Mouse (Mus musculus): Measurements from ENCODE around the gene Psma7.
A peak's percentile ranks its signal among the peaks of the same experiment; 100 is the strongest.

Gene Psma7

GRCm38 (mm10) chr2:180042256-180042857 lies at the start of gene Psma7, which contains the start of gene Ss18l1:
Gene Psma7, minus strand, starts transcription at chr2:180042433.
Gene Ss18l1, plus strand, starts transcription at chr2:180042509.
- DNase-seq (ENCODE audit: low spot score) = peak; percentile 82

GRCm38 (mm10) chr2:180090285-180090684 lies 48.1 kb upstream of the Psma7 start:
- DNase-seq (ENCODE audit: low spot score) = no peak

DNA sequence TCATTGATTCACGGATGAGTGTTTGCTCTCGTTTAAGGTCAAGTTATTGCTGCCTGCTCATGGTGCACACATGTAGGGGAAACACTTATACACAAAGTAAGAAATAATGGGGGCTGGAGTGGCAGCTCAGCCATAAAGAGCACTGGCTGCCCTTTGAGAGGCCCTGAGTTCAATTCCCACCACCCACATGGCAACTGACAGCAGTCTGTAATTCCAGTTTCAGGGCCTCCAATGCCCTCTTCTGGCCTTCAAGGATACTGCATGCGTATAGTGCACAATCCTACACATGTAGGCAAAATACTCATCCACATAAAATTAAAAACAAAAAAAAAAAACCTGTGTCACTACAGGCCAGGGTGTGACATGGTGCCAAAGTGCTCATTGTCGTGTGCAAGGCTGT lies 45.2 kb upstream of the Psma7 start:
- DNase-seq (ENCODE audit: low spot score) = no peak

- no peak for DNase-seq (ENCODE audit: low spot score)
Measured at GRCm38 (mm10) chr2:180086637-180087027, 44.4 kb upstream of the Psma7 start.

GRCm38 (mm10) chr2:180085926-180086636 lies 43.8 kb upstream of the Psma7 start:
- DNase-seq (ENCODE audit: low spot score) = no peak

- DNase-seq (ENCODE audit: low spot score) = no peak
Measured at GRCm38 (mm10) chr2:180084565-180084964, 42.3 kb upstream of the Psma7 start.

- no peak for DNase-seq (ENCODE audit: low spot score)
Measured at GRCm38 (mm10) chr2:180083063-180083462, 40.8 kb upstream of the Psma7 start.

- no peak for DNase-seq (ENCODE audit: low spot score)
Measured at GRCm38 (mm10) chr2:180080680-180081079, 38.4 kb upstream of the Psma7 start.

DNA sequence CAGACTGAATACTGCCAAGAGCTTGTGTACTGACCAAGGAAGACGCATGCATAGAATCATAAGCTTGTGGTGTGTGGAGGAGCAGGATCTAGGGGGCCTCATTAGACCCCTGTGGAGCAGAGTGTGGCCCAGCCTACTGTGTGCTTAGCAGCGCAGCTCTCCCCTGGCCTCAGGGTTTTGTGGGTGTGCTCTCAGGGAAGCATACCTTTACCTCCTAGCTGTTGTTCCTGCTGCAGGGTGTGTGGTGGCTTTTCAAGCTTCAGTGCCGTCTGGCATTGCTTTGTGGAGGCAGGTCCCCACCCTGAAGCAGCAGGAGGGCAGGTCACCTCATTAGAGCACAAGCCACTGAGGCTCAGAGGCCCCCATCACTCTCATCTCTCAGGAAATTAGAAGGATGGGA lies 35.4 kb upstream of the Psma7 start:
- DNase-seq (ENCODE audit: low spot score) = no peak

GRCm38 (mm10) chr2:180072886-180073285 lies 30.7 kb upstream of the Psma7 start:
- no peak for DNase-seq (ENCODE audit: low spot score)

DNA sequence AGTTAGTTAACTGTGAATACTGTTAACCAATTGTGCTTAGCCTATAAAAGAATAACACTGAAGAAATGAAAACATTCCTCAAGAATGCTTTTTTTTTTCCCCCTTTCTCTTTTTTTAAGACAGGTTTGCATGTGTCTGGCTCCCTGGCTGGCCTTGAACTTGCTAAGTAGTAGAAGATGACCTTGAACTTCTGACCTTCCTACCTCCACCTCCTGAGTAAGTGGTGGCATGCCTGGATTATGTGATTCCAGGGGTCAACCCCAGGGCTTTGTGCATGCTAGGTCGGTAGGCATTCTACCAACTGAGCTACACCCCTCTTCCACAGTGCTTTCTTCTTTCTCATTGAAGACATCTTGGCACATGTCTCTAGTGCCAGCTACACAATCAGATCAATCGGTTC lies 29.4 kb upstream of the Psma7 start:
- no peak for DNase-seq (ENCODE audit: low spot score)

DNA sequence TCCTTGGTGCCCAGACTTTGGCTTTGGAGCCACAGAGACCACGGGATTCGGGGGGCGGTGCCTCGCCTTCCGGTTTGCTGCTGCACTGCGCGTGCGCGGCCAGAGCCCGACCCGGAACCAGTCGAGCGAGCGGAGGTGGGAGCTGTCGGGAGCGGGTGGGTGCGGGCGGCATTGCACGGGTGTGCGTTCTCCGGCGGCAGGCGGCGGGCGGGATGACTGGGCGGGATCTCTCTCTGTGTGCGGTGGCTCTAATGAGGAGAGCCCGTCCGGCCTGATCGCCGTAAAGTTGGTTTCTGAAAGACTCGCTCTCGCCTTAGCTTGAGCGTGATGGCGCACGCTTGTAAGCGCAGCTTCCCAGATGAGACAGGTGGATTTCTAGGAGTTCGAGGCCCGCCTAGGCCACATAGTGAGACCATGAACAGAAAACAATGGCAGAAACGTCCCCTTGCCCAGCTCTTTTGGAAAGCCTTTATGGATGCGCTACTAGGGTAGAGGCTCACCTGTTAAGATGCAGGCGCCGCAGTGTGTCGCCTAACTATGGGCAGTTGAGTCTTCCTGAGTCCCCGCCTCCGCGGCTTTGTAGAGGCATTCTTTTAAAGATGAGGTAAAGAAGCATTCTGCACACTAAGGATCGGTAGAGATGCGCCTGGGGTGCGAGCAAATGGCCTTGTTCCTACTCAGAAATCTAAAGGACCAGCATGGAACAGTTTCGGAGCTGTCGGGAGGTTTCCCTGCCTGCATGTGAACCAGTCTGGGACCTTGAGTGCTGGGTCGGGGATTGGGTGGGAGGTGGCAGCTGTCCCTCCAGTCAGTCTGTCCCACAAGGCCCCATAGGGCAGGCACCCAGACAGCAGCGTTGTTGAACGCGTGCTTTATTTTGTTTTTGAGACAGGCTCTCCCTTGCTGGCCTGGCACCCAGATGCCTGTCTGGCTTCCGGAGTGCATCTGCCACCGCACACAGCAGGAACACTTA lies 28.5 kb upstream of the Psma7 start, which contains the start of gene Mtg2:
Gene Mtg2 (plus strand): TSS at position 108 of the 973 bp plus-strand sequence.
- peak; percentile 89 for DNase-seq (ENCODE audit: low spot score)

DNA sequence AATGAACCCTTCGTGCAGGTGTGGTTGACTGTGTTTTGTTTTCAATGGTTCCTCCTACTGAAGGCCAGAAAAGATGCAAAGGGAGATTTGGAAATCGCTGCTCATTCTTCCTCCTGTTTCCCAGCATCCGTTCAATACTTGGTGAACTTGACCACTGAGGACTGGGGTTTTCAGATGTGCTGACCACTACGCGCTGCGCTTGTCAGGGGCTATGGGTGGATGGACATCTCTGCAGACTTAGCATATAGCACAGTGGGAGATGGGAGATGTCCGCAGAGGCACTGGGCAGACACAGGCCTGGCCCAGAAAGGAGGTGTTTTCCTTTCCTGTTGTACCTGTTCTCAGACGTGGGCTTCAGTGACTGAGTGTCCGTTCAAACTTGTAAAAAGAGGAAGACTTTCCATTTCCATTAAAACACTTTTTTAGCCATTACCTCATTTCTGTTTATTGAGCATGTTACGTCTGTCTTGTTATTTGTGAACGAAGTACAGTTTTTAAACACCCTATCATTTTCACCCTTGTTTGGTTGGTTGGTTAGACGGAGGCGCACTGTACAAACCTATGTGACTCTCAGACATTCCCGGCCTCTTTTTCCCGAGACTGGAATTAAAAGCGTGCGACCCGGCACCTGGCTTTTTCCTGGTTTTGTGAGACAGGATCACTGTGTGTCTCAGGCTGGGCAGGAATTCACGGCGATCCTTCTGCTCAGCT lies 27.7 kb upstream of the Psma7 start:
- DNase-seq (ENCODE audit: low spot score) = no peak

DNA sequence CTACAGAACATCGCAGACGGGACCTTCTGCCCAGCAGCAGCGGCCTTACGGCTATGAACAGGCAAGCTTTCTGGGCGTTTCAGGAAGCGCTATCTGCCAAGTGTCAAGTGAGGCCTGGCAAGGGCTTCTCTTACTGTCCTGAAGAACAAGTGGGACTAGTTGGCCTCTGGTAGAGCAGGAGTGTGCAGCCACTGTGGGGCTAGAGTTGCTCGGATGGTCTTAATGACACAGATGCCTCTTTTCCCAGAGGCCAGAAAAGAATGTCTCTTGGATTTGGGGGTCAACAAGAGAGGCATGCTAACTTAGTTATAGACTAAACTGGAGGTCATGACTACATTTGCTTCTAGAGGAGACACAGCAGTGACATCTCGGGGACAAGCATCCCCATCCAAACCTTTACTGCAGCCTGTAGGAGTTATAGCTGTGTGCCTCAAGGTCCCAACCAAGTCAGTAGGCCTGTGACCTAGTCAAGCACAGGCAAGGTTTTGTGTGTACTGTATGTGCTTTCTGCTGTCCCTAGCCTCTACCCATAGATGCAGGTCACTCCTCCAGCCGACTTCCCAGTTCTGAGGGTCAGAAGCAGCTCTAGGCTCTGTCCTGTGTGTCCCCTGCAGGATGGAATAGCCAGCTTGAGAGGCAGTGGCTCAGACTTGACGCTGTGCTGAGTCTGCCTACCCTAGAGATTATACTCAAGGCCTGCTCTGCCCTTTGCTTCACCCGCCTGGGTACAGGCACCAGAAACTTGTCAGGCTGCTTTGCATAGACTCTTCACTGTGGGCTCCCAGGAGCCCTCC lies 21.3 kb upstream of the Psma7 start:
- no peak for DNase-seq (ENCODE audit: low spot score)

DNA sequence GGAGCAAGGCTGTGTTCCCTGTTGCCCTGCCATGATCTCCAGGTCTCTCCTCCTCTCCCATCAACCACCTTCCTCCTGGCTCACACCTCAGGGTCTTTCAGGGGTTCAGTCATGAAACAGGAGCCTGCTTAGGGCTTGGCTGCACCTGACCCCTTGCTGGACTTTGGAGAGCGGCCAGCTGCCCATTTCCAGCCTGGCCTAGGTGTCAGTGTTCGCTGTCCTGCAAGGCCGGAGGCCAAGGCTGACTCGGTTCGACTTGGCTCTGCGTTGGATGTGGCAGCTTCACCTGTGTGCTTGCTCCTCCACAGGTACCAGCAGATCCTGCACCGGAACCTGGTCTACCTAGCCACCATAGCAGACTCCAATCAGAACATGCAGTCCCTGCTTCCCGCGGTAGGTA lies 10.8 kb upstream of the Psma7 start:
- no peak for DNase-seq (ENCODE audit: low spot score)

GRCm38 (mm10) chr2:180051986-180052733 lies 9.9 kb upstream of the Psma7 start:
- DNase-seq (ENCODE audit: low spot score) = no peak

GRCm38 (mm10) chr2:180050986-180051385 lies 8.8 kb upstream of the Psma7 start:
- DNase-seq (ENCODE audit: low spot score) = peak; percentile 49

DNA sequence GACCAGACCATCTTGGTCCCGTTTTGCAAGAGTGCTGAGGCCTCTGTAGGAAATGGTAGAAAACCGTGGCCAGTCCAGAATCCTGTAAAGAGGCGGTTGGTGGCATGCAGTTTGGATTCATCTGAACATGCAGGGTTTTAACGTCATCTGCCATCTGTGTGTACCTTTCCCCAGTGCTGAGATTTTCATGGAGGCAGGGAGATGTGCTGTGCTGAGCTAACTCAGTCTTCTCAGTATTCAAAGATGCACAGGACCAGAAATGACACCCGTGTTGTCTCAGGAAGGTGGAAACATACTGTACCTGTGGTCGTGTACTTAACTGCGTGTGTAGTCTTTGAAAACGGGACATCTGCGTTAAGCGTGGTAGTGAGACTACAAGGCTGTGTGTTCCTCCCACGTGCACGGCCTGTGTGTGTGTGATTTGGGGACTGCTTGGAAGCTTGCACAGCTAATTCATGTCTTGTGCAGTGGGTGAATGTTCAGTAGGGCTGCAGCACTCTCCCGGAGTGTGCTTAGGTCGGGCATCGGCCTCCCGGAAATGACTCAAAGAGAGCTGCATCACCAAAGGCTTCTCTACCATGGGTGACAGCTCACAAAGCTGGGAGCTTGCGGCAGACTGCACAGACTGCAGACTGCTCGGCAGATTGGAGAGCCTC lies 5.9 kb upstream of the Psma7 start:
- no peak for DNase-seq (ENCODE audit: low spot score)

DNA sequence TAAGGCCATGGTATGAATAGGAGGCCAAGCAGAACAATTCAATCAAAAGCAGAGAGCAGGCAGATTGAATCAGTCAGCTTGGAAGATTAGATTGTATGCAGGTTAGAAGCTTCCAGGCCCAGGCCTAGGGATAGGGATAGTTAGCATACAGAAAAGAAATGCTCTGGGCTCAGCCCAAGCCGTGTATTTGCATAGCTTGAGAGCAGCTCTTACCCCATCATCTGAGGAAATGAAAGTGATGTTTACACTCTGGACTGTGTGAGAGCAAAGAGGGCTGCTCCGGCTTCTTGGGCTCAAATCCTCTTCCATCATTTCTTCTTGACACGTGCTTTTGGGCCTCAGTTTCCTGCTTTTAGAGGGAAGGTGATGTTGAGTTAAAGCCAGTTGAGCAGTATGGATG lies 5.3 kb upstream of the Psma7 start:
- no peak for DNase-seq (ENCODE audit: low spot score)

GRCm38 (mm10) chr2:180045283-180045682 lies 3.0 kb upstream of the Psma7 start:
- DNase-seq (ENCODE audit: low spot score) = no peak

Measured in left cerebral cortex, adult 11 months (tissue).